Mouse (Mus musculus): Measurements from ENCODE around the gene Psg19. TPM values are rescaled to one million over a fixed set of nuclear protein-coding genes. Genes with fewer than 3 reads are reported as not detected.
A peak's percentile ranks its signal among the peaks of the same experiment; 100 is the strongest.

Gene Psg19
- total and polyA plus RNA-seq, 3 experiments: 0.04 TPM; not detected in 2

DNA sequence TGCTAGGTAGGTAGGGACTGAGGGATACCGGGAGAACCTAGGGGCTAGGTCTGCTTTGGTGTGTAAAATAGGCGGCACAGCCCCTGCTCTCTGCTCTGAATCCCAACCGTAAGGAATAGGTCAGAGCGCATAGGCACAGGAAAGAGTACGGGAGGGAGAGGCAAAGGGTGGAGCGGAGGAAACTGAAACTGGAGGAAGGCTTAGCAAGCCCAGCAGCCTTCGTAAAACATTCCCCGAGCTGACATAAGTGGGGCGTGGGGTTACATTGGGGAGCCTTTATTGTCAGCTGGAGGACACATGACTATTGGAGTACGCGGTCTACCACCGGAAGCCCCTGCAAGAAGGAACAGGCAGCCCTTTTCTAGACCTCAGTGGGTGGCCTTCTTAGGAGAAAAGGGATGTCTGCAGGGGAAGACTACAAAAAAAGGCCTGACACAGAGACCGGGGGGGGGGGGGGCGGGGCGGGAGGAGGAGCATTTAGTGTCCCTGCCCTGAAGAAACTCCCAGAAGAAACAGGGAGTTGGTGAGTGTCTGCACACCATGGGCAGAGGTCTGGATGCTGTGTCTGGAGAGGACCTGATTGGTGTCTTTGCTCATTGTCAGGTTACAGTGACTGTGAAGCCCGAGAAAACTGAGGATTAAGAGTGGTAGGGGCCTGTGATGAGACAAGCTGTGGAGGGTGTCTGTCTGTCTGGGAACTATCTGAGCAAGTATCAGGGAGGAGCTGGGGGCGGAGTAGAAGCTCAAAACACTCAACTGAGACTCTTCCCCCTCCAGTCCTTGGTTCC is 42.3 kb upstream of the Psg19 start (continued):
- TF ChIP-seq USF2 (IDR thresholded peaks at IDR 0.05; ENCODE audit: borderline replicate concordance in 1 of 2, insufficient read depth in 1 of 2, low read depth in 1 of 2, low read length in 2 of 2): no peak
- TF ChIP-seq TAL1 (IDR thresholded peaks at IDR 0.05; ENCODE audit: low read length): no peak
- TF ChIP-seq CTCF (IDR thresholded peaks at IDR 0.05 in 2 of 3, conservative IDR thresholded peaks at IDR 0.05 in 1 of 3; ENCODE audit: control insufficient read depth in 1 of 3, insufficient read depth in 1 of 3, low read depth in 2 of 3, low read length in 3 of 3, poor library complexity in 1 of 3, severe bottlenecking in 1 of 3): no peak
- TF ChIP-seq GATA1 (IDR thresholded peaks at IDR 0.05; ENCODE audit: low read depth, low read length): no peak
- no peak for TF ChIP-seq ZKSCAN1 (IDR thresholded peaks at IDR 0.05; ENCODE audit: low read depth, low read length)
- no peak for TF ChIP-seq NELFE (IDR thresholded peaks at IDR 0.05; ENCODE audit: low read depth, low read length)
- TF ChIP-seq ZMIZ1 (IDR thresholded peaks at IDR 0.05; ENCODE audit: low read depth, low read length): 0 out of 2 replicates have a peak, but pooled peaks have one; percentile 46
- no peak for TF ChIP-seq ZC3H11A (IDR thresholded peaks at IDR 0.05; ENCODE audit: low read depth, low read length)
- TF ChIP-seq RCOR1 (IDR thresholded peaks at IDR 0.05; ENCODE audit: low read depth, low read length): no peak
- no peak for TF ChIP-seq CHD1 (IDR thresholded peaks at IDR 0.05; ENCODE audit: low read depth, low read length)
- peak; percentile 71 for TF ChIP-seq USF1 (IDR thresholded peaks at IDR 0.05; ENCODE audit: low read depth, low read length)
- peak; percentile 47; the same call in 1 of the 2 replicates for TF ChIP-seq HCFC1 (IDR thresholded peaks at IDR 0.05; ENCODE audit: low read depth, low read length)

DNA sequence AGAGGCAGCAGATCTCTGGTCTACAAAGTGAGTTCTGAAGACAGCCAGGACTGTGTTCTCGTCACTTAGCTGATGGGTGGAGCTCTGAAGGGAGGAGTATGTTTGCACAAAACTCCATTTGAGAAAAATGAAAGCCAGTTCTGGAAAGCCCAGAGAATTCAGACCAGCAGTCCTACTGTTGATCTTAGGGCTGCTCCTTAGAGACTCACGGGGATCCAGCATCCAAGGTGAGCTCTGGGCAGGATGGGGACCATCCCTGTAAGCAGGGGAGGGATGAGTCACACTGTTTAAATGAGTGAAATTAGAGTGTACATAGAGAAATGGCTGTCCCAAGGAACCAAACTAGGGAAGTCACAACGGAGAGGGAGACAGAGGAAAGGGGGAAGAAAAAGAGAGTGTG is 41.5 kb upstream of the Psg19 start, which contains the start of gene Mill2:
Mill2 (plus strand) TSS at position 102 of the 400 bp plus-strand sequence.
- Histone ChIP-seq H3K4me1 (ENCODE audit: control insufficient read depth in 1 of 2, insufficient read depth in 2 of 2, low read length in 2 of 2) (peaks cover 0 to 9% of the 10 kb centered on the region in 2 experiments; a peak in 1 of 4 replicates), H3K27me3 (ENCODE audit: control insufficient read depth in 1 of 2, insufficient read depth in 2 of 2, low read length in 2 of 2) (no peaks in the 10 kb centered on the region), H3K36me3 (ENCODE audit: control insufficient read depth in 1 of 2, insufficient read depth in 2 of 2, low read length in 2 of 2) (no peaks in the 10 kb centered on the region), H3K9ac (ENCODE audit: control insufficient read depth, low read depth, low read length, poor library complexity, severe bottlenecking) (peak within 1 kb of the TSS; percentile 59), H3K4me3 (ENCODE audit: control insufficient read depth in 1 of 2, insufficient read depth in 1 of 2, low read depth in 2 of 2, low read length in 2 of 2) (peak within 1 kb of the TSS; percentile 54 to 79), H3K9me3 (replicated peaks; ENCODE audit: insufficient read depth, low read length) (no peaks in the 10 kb centered on the region), H3K79me2 (ENCODE audit: control insufficient read depth, insufficient read depth, low read length, poor library complexity) (no peaks in the 10 kb centered on the region; the same call in 1 of the 2 replicates), H3K27ac (ENCODE audit: control insufficient read depth, low read depth, low read length) (peak within 1 kb of the TSS; percentile 6; the same call in 1 of the 2 replicates)
- peak; percentile 34 for DNase-seq (ENCODE audit: low read depth, low spot score)
- TF ChIP-seq MEF2A (IDR thresholded peaks at IDR 0.05; ENCODE audit: extremely low read depth, insufficient replicate concordance, low read depth, low read length, poor library complexity, severe bottlenecking) (no peak), MXI1 (IDR thresholded peaks at IDR 0.05; ENCODE audit: low read depth, low read length) (no peak), KAT2A (conservative IDR thresholded peaks at IDR 0.05; ENCODE audit: low read depth, low read length) (no peak), TAL1 (IDR thresholded peaks at IDR 0.05; ENCODE audit: low read length) (no peak), ZNF384 (IDR thresholded peaks at IDR 0.05; ENCODE audit: low read depth, low read length) (no peak), POLR2AphosphoS2 (IDR thresholded peaks at IDR 0.05; ENCODE audit: low read length) (no peak)
